Mouse (Mus musculus): ENCODE results near the gene Unc45a. TPM values are rescaled to one million over a fixed set of nuclear protein-coding genes. Genes with fewer than 3 reads are reported as not detected.
A peak's percentile ranks its signal among the peaks of the same experiment; 100 is the strongest.

Unc45a gene
- polyA plus RNA-seq, 1 experiment from 2014 or later = 57.0 TPM

DNA sequence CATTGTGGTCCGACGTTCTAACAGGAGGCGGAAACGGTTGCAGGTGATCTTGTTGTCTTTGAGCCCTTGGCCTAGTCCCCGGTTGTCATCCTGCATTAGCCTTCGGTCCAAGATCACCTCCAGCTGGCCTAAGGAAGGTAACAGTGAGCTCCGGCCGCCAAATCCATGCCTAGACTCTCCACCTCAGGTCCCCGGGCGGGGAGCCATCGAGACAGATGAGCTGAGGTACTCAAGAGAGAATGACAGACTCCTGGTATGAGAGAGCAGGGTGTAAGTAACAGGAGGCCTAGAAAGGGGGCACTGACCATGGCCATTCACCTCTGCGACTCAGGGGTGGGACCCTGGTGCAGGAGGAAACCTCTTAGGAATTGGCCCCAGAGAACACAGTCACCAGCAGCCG is 15.5 kb upstream of the Unc45a start:
- WGBS = 90% methylated on average over 13 of the region's 13 CpGs
- H3K27ac ChIP-seq (ENCODE audit: low read depth, low read length) = no peak overlapping the region
- H3K36me3 ChIP-seq (ENCODE audit: control insufficient read depth, insufficient read depth, low read length) = peaks cover 48% of the 10 kb centered on the region
- H3K4me3 ChIP-seq (ENCODE audit: low read length) = no peak overlapping the region
- no peak overlapping the region for H3K4me2 ChIP-seq (ENCODE audit: low read length)
- H3K9ac ChIP-seq (ENCODE audit: low read depth, low read length) = no peak overlapping the region
- no peak for ATAC-seq
- H3K27me3 ChIP-seq (replicated peaks; ENCODE audit: control insufficient read depth, insufficient read depth, low read length) = no peaks in the 10 kb centered on the region
- no peaks in the 10 kb centered on the region for H3K9me3 ChIP-seq (ENCODE audit: control insufficient read depth, low read length)
- no peaks in the 10 kb centered on the region for H3K4me1 ChIP-seq (ENCODE audit: control insufficient read depth, insufficient read depth, low read depth, low read length)

- no peaks in the 10 kb centered on the region for H3K9me3 ChIP-seq (ENCODE audit: control insufficient read depth, low read length)
- peaks cover 40% of the 10 kb centered on the region for H3K36me3 ChIP-seq (ENCODE audit: control insufficient read depth, insufficient read depth, low read length)
- WGBS = 92% methylated on average over 8 of the region's 8 CpGs
- H3K4me1 ChIP-seq (ENCODE audit: control insufficient read depth, insufficient read depth, low read depth, low read length) = no peaks in the 10 kb centered on the region
- ATAC-seq = no peak
- no peak overlapping the region for H3K4me3 ChIP-seq (ENCODE audit: low read length)
- no peak overlapping the region for H3K9ac ChIP-seq (ENCODE audit: low read depth, low read length)
- H3K27me3 ChIP-seq (replicated peaks; ENCODE audit: control insufficient read depth, insufficient read depth, low read length) = no peaks in the 10 kb centered on the region
- no peak overlapping the region for H3K27ac ChIP-seq (ENCODE audit: low read depth, low read length)
- no peak overlapping the region for H3K4me2 ChIP-seq (ENCODE audit: low read length)
These were observed 12.1 kb upstream of the Unc45a start for GRCm38 (mm10) chr7:80352920-80353319.

DNA sequence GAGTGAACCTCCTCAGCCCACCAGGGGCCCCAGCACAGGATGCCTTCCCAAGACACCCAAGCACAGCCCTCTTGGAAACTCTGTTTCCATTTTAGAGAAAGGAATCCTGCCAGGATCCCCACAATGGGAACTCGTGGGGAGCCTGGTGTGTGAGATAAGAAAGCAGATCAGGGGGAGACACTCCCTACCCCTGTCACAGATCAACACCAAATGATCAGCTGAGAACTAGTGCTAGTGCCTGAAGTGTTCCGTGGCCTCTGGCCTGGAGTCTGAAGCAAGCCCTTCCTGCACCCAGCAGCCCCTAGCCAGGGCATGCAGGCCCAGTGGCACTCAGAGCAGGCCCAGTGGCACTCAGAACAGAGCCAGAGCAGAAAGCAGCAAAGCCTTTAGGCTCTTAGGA is 10.0 kb upstream of the Unc45a start:
- H3K4me2 ChIP-seq (ENCODE audit: low read length) = no peak overlapping the region
- no peak overlapping the region for H3K27ac ChIP-seq (ENCODE audit: low read depth, low read length)
- WGBS = 68% methylated on average over 2 of the region's 2 CpGs
- peaks cover 34% of the 10 kb centered on the region for H3K36me3 ChIP-seq (ENCODE audit: control insufficient read depth, insufficient read depth, low read length)
- H3K4me1 ChIP-seq (ENCODE audit: control insufficient read depth, insufficient read depth, low read depth, low read length) = no peaks in the 10 kb centered on the region
- no peak overlapping the region for H3K4me3 ChIP-seq (ENCODE audit: low read length)
- H3K9ac ChIP-seq (ENCODE audit: low read depth, low read length) = no peak overlapping the region; the same call in 1 of the 2 replicates
- no peaks in the 10 kb centered on the region for H3K9me3 ChIP-seq (ENCODE audit: control insufficient read depth, low read length)
- no peaks in the 10 kb centered on the region for H3K27me3 ChIP-seq (replicated peaks; ENCODE audit: control insufficient read depth, insufficient read depth, low read length)
- no peak for ATAC-seq

DNA sequence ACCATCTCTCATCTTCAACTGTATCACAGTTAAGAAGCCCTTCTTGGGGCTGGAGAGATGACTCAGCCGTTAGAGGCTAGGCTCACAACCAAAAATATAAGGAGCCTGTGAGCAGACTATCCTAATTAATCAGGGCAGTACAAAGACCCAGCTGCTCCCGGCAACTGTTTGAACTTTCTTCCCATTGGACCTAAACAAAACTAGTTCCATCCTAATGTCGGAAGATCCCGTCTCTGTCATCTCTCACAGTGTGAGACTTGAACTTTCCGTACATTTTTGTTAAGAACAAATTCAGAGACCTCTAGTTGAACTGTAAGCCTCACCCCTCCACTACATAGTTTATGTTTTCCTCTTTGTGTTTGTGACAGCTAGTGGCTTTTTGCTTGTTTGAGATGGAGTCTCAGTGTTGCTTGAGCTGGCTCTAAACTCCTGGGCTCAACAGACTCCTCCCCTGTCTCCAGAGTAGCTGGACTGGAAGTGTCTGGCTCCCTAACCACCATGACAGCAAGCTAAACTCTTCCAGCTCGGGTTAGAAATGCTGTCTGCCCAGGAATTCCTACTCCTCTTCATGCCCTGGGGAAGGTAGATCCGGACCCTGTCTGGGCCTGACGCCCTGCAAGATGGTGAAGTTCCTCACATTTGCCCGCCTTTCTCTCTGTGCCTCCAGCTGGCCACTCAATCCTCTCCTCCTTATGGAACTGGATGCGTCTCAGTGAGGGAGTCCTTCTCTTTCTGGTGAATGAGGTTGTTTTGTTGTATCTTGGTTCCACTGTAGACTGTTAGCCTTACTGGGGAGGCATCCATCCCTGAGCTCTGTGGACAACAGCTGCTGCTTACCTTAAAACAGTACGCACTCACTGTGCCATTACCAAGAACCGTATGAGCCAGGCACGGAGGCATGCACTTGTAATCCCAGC is 7.1 kb upstream of the Unc45a start:
- Histone ChIP-seq H3K36me3 (ENCODE audit: control insufficient read depth, insufficient read depth, low read length) (peaks cover 24% of the 10 kb centered on the region), H3K4me1 (ENCODE audit: control insufficient read depth, insufficient read depth, low read depth, low read length) (peaks cover 6% of the 10 kb centered on the region), H3K9ac (ENCODE audit: low read depth, low read length) (no peak overlapping the region), H3K4me2 (ENCODE audit: low read length) (no peak overlapping the region), H3K4me3 (ENCODE audit: low read length) (no peak overlapping the region), H3K9me3 (ENCODE audit: control insufficient read depth, low read length) (no peaks in the 10 kb centered on the region; the same call in 1 of the 2 replicates), H3K27me3 (replicated peaks; ENCODE audit: control insufficient read depth, insufficient read depth, low read length) (no peaks in the 10 kb centered on the region), H3K27ac (ENCODE audit: low read depth, low read length) (0 out of 2 replicates have a peak overlapping the region, but pooled peaks have one; percentile 54)
- no peak for ATAC-seq
- WGBS = 69% methylated on average over 13 of the region's 13 CpGs

DNA sequence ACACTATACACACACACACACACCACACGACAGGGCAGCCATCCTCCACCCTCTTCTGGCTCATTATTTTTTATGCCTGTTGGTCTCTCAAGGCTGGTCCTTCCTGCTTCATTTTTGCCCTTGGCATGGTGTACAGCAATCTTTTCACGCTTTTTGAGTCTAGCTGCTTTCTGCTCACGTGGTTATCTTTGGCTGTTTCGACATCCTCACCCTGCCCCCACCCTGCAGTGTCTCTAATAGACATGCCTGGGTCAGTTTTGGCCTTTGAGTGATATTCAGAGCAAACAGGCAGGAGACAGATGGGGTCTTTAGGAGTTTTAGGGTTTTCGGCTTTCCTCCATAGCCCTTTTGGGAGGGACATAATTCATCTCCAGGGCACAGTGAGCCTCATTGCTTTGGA is 6.0 kb upstream of the Unc45a start:
- WGBS = 85% methylated on average over 5 of the region's 5 CpGs
- Histone ChIP-seq H3K27me3 (replicated peaks; ENCODE audit: control insufficient read depth, insufficient read depth, low read length) (no peaks in the 10 kb centered on the region), H3K27ac (ENCODE audit: low read depth, low read length) (no peak overlapping the region), H3K36me3 (ENCODE audit: control insufficient read depth, insufficient read depth, low read length) (peaks cover 18% of the 10 kb centered on the region), H3K9ac (ENCODE audit: low read depth, low read length) (no peak overlapping the region), H3K4me3 (ENCODE audit: low read length) (no peak overlapping the region), H3K9me3 (ENCODE audit: control insufficient read depth, low read length) (no peaks in the 10 kb centered on the region; the same call in 1 of the 2 replicates), H3K4me2 (ENCODE audit: low read length) (no peak overlapping the region), H3K4me1 (ENCODE audit: control insufficient read depth, insufficient read depth, low read depth, low read length) (peaks cover 6% of the 10 kb centered on the region)
- ATAC-seq = no peak

GRCm38 (mm10) chr7:80346173-80346572 is 5.4 kb upstream of the Unc45a start:
- 94% methylated on average over 9 of the region's 9 CpGs for WGBS
- Histone ChIP-seq H3K9me3 (ENCODE audit: control insufficient read depth, low read length) (no peaks in the 10 kb centered on the region; the same call in 1 of the 2 replicates), H3K27me3 (replicated peaks; ENCODE audit: control insufficient read depth, insufficient read depth, low read length) (no peaks in the 10 kb centered on the region), H3K4me1 (ENCODE audit: control insufficient read depth, insufficient read depth, low read depth, low read length) (peaks cover 7% of the 10 kb centered on the region), H3K4me2 (ENCODE audit: low read length) (no peak overlapping the region), H3K27ac (ENCODE audit: low read depth, low read length) (no peak overlapping the region), H3K36me3 (ENCODE audit: control insufficient read depth, insufficient read depth, low read length) (peaks cover 13% of the 10 kb centered on the region), H3K9ac (ENCODE audit: low read depth, low read length) (no peak overlapping the region), H3K4me3 (ENCODE audit: low read length) (no peak overlapping the region)
- ATAC-seq = no peak

DNA sequence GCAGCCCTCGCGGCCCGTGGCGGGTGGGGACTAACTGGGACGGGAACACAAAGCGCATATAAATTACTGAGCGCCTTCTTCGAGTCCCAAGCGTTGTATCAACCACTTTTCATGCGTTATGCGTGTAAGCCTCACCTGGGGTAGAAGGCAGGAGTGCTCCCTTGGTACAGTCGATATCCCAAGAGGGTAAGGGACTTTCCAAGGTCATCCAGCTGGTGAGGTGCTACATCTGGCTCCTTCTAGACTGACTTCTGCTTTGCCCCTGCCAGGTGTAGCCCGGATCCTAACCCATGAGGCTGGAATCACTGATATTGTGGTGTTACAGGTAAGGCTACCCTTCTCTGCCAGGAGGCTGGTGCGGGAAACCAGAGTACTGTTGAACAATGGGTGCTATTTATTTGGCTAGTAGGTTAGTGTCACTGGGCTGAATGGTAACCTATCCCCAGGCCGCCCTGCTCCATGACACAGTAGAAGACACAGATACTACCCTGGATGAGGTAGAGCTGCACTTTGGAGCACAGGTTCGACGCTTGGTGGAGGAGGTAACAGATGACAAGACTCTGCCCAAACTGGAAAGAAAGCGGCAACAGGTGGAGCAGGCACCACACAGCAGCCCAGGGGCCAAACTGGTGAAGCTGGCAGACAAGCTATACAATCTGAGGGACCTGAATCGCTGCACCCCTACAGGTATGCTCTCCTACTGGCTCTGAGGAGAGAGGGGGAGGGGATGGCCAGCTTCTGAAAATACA is 2.6 kb upstream of the Unc45a start:
- peaks cover 24% of the 10 kb centered on the region for H3K4me1 ChIP-seq (ENCODE audit: control insufficient read depth, insufficient read depth, low read depth, low read length)
- no peaks in the 10 kb centered on the region; the same call in 1 of the 2 replicates for H3K9me3 ChIP-seq (ENCODE audit: control insufficient read depth, low read length)
- peak overlapping the region; percentile 83 for H3K9ac ChIP-seq (ENCODE audit: low read depth, low read length)
- H3K4me2 ChIP-seq (ENCODE audit: low read length) = peak overlapping the region; percentile 93
- H3K27ac ChIP-seq (ENCODE audit: low read depth, low read length) = peak overlapping the region; percentile 77
- no peaks in the 10 kb centered on the region for H3K36me3 ChIP-seq (ENCODE audit: control insufficient read depth, insufficient read depth, low read length)
- WGBS = 25% methylated on average over 19 of the region's 19 CpGs
- no peaks in the 10 kb centered on the region for H3K27me3 ChIP-seq (replicated peaks; ENCODE audit: control insufficient read depth, insufficient read depth, low read length)
- peak overlapping the region; percentile 50 for H3K4me3 ChIP-seq (ENCODE audit: low read length)
- ATAC-seq = peak; percentile 9; the same call in 1 of the 2 replicates

DNA sequence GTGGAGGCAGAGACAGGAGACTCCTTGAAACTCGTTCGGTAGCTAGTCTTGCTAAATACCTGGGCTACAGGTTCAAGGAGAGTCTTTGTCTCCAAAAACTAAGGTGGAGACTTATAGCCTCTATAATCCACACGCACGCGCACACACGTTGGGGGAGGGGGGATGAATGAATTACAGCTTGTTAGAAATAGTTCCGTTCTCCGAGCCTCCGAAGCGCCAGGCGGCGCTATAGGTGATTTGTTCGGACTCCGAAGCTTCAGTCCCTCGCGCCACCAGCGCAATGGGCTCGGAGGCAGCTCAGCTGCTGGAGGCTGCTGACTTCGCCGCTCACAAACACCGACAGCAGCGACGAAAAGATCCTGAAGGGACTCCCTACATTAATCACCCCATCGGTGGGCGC is 2.1 kb upstream of the Unc45a start, which contains the start of gene Hddc3:
Gene Hddc3 (plus strand): TSS at position 247 of the 400 bp plus-strand sequence.
- peak within 1 kb of the TSS; percentile 50 for H3K4me3 ChIP-seq (ENCODE audit: low read length)
- peak; percentile 51 for ATAC-seq
- under 1% methylated on average over 25 of the region's 25 CpGs for WGBS
- H3K27ac ChIP-seq (ENCODE audit: low read depth, low read length) = peak within 1 kb of the TSS; percentile 77
- no peaks in the 10 kb centered on the region for H3K27me3 ChIP-seq (replicated peaks; ENCODE audit: control insufficient read depth, insufficient read depth, low read length)
- no peaks in the 10 kb centered on the region for H3K36me3 ChIP-seq (ENCODE audit: control insufficient read depth, insufficient read depth, low read length)
- H3K4me2 ChIP-seq (ENCODE audit: low read length) = peak within 1 kb of the TSS; percentile 93
- peak within 1 kb of the TSS; percentile 83 for H3K9ac ChIP-seq (ENCODE audit: low read depth, low read length)
- peaks cover 30% of the 10 kb centered on the region for H3K4me1 ChIP-seq (ENCODE audit: control insufficient read depth, insufficient read depth, low read depth, low read length)
- no peaks in the 10 kb centered on the region; the same call in 1 of the 2 replicates for H3K9me3 ChIP-seq (ENCODE audit: control insufficient read depth, low read length)

DNA sequence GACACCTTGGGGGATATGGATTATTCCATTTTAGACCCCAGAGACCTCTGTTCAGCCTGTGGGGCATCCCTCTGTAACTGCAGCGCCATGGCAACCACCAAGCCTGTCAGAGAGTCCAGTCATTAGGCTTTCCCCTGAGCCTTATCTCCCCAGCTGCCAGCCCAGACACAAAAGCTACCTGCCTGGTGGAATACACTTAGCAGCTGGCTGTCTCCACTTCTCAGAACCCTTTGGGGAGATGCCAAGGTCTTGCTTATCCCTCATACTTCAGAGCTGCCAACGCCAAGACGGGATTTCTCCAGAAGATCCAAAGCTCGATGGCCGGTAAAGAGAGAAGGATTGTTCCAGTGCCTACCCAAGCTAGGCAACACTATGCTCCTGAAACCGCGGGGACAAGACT is 988 bp upstream of the Unc45a start:
- 63% methylated on average over 7 of the region's 7 CpGs for WGBS
- ATAC-seq = no peak
- no peaks in the 10 kb centered on the region; the same call in 1 of the 2 replicates for H3K9me3 ChIP-seq (ENCODE audit: control insufficient read depth, low read length)
- H3K27me3 ChIP-seq (replicated peaks; ENCODE audit: control insufficient read depth, insufficient read depth, low read length) = no peaks in the 10 kb centered on the region
- no peaks in the 10 kb centered on the region for H3K36me3 ChIP-seq (ENCODE audit: control insufficient read depth, insufficient read depth, low read length)
- H3K27ac ChIP-seq (ENCODE audit: low read depth, low read length) = peak overlapping the region; percentile 9; the same call in 1 of the 2 replicates
- no peak overlapping the region for H3K4me2 ChIP-seq (ENCODE audit: low read length)
- no peak overlapping the region for H3K9ac ChIP-seq (ENCODE audit: low read depth, low read length)
- peaks cover 34% of the 10 kb centered on the region for H3K4me1 ChIP-seq (ENCODE audit: control insufficient read depth, insufficient read depth, low read depth, low read length)
- no peak overlapping the region for H3K4me3 ChIP-seq (ENCODE audit: low read length)

Data from hindbrain, embryonic 16.5 days (tissue).